Mouse (Mus musculus): ENCODE data around the gene Ipo8.

DNA sequence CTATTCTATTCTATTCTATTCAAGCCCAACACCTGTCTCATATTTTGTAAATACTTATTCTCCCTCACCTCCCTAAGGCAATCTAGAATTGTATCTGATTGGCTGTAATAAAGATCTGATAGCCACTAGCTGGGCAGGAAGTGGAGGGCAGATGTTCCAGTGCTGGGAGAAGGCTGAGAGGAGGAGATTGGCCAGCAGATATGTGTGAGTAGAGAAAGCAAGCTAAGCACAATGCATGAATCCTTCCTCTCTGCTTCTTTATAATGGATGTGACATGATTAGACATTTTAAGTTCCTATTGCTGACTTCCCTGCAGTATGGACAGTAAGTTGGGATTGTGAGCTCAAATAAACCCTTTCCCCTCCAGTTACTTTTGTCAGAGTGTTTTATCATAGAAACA lies 7.2 kb upstream of the Ipo8 start:
- TF ChIP-seq POLR2A (IDR thresholded peaks at IDR 0.05; ENCODE audit: control insufficient read depth, low read depth, low read length) (no peak), CTCF (IDR thresholded peaks at IDR 0.05; ENCODE audit: control insufficient read depth, insufficient read depth, insufficient replicate concordance, low read depth, low read length) (no peak)

Data from testis, adult 2 months (tissue).